Mouse (Mus musculus) midbrain, postnatal 0 days (tissue): ENCODE data around the gene Drd4. TPM values are rescaled to one million over a fixed set of nuclear protein-coding genes. Genes with fewer than 3 reads are reported as not detected.
A peak's percentile ranks its signal among the peaks of the same experiment; 100 is the strongest.

ENCODE experiments used
- ATAC-seq: fragments of 200-750 bp; cut with Nextera tagmentation; 2 replicates; pipeline ENCODE4 v1.8.0; 2017; ENCODE audit warnings: moderate number of reproducible peaks, mild to moderate bottlenecking, moderate TSS enrichment, moderate library complexity; ENCODE audit not compliant: low FRiP score
- DNase-seq: peaks from one replicate; pipeline ENCODE4 v3.0.0-alpha.2; 2015; ENCODE audit warnings: low spot score
- H3K27ac ChIP-seq: fragments of 300-500 bp; sonication (generic); 2 replicates; pipeline ENCODE4 v1.5.1; 2014; ENCODE audit warnings: low read depth, mild to moderate bottlenecking, low read length, mixed read lengths
- H3K27me3 ChIP-seq: fragments of 300-500 bp; sonication (generic); 2 replicates; pipeline ENCODE4 v1.6.1; 2014; ENCODE audit warnings: low read length, control low read depth, mixed read lengths; ENCODE audit not compliant: insufficient read depth
- H3K36me3 ChIP-seq: fragments of 300-500 bp; sonication (generic); 2 replicates; pipeline ENCODE4 v1.6.1; 2014; ENCODE audit warnings: low read length, control low read depth, mixed read lengths; ENCODE audit not compliant: insufficient read depth
- H3K4me1 ChIP-seq: fragments of 300-500 bp; sonication (generic); 2 replicates; pipeline ENCODE4 v1.6.1; 2014; ENCODE audit warnings: mild to moderate bottlenecking, control low read depth, antibody characterized with exemption, low read length, mixed read lengths; ENCODE audit not compliant: insufficient read depth
- H3K4me2 ChIP-seq: fragments of 300-500 bp; sonication (generic); 2 replicates; pipeline ENCODE4 v1.6.1; 2014; ENCODE audit warnings: low read depth, mild to moderate bottlenecking, low read length, mixed read lengths; ENCODE audit not compliant: poor library complexity, severe bottlenecking
- H3K4me3 ChIP-seq: fragments of 300-500 bp; sonication (generic); 2 replicates; pipeline ENCODE4 v1.5.1; 2014; ENCODE audit warnings: low read depth, mild to moderate bottlenecking, low read length, moderate library complexity
- H3K9ac ChIP-seq: fragments of 300-500 bp; sonication (generic); replicated peaks from 2 replicates; pipeline ENCODE4 v1.6.1; 2014; ENCODE audit warnings: mild to moderate bottlenecking, low read length, moderate library complexity, mixed read lengths; ENCODE audit not compliant: poor library complexity, severe bottlenecking
- H3K9me3 ChIP-seq: fragments of 300-500 bp; sonication (generic); 2 replicates; pipeline ENCODE4 v1.6.1; 2016; ENCODE audit warnings: low read length, control low read depth
- CTCF ChIP-seq: IDR thresholded peaks from 2 replicates; pipeline ENCODE4 v1.5.1; 2016; ENCODE audit warnings: antibody characterized with exemption, mild to moderate bottlenecking
- WGBS: fragments of 180-500 bp; shearing (Covaris S2); extraction: QIAGEN DNeasy Blood & Tissue Kit; methylation state at CpG from one replicate; pipeline ENCODE4 v1.1.7; 2014; 5-methylcytosine and 5-hydroxymethylcytosine counted together
- polyA plus RNA-seq: library from polyadenylated mRNA; unstranded; fragments of >200 nt; fragmentation: Nextera tagmentation; extraction: Ambion mirVana; gene quantifications from 2 replicates; pipeline ENCODE4 v1.2.1, GENCODE M21; 2015
- total RNA-seq: library from RNA; depleted of rRNA; stranded (reverse); fragments of >200 nt; gene quantifications from 2 replicates; pipeline ENCODE4 v1.2.3, GENCODE M21; 2014

Gene Drd4
- total and polyA plus RNA-seq, 2 experiments from 2014 or later, result 0.55 to 0.73 TPM

GRCm38 (mm10) chr7:141264761-141265410 is 26.9 kb upstream of the Drd4 start:
- Histone ChIP-seq H3K9ac (no peak overlapping the region), H3K4me3 (no peak overlapping the region), H3K4me1 (no peaks in the 10 kb centered on the region), H3K4me2 (no peak overlapping the region), H3K27ac (no peak overlapping the region), H3K36me3 (peaks cover 43% of the 10 kb centered on the region), H3K9me3 (no peaks in the 10 kb centered on the region), H3K27me3 (no peaks in the 10 kb centered on the region)
- WGBS, result 33% methylated on average over 12 of the region's 12 CpGs
- peak; percentile 19 for DNase-seq
- no peak for ATAC-seq
- TF ChIP-seq CTCF, result peak; percentile 60

GRCm38 (mm10) chr7:141265411-141265738 is 26.4 kb upstream of the Drd4 start:
- DNase-seq (no peak), ATAC-seq (no peak)
- Histone ChIP-seq H3K27me3 (no peaks in the 10 kb centered on the region), H3K9me3 (no peaks in the 10 kb centered on the region), H3K4me2 (peak overlapping the region; percentile 37; the same call in 1 of the 2 replicates), H3K36me3 (peaks cover 38% of the 10 kb centered on the region), H3K4me1 (no peaks in the 10 kb centered on the region), H3K4me3 (no peak overlapping the region), H3K9ac (no peak overlapping the region), H3K27ac (no peak overlapping the region)
- TF ChIP-seq CTCF, result no peak
- WGBS, result 39% methylated on average over 11 of the region's 11 CpGs

DNA sequence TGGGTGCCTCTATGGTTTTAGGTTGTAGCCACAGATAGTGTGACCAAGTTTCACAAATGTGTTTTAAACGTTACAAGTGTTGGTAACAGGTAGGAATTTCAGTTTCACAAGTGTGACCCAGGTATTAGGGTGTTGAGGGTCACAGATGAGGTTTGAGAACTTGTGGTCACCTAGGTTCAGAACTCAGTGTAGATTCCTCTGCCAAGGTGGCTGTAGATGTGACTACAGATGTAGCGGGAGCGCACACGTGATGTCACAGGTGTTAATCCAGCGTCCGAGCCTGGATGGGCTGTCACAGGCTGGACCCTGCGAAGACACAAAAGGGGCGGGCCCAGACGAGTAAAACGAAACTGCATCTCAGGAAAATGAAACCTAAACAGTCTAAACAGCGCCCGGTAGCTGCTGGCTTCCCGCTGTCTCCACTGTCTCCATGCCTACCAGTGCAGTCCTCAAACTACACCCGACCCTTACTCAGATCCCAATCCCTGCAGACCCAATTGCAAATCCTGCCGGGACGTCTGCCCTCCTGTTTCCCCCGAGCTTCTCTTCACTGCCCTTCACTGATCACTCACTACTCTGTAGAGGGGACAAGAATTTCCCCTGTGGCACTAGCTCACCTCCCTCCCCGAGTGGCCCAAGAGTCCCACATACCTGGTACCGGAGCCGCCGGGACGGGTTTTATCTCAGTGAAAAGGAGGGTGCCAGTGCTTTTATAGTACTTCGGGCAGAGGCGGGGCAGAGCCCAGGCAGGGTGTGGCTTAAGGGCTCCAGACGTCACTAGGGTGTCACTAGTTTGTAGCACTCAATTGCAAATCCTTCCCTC is 25.9 kb upstream of the Drd4 start, which contains the start of gene Irf7:
TSS of gene Irf7 (minus strand) at position 743 of the 823 bp plus-strand sequence.
- peak; percentile 11 for DNase-seq
- Histone ChIP-seq H3K4me1 (no peaks in the 10 kb centered on the region), H3K27me3 (no peaks in the 10 kb centered on the region), H3K9ac (0 out of 2 replicates have a peak within 1 kb of the TSS, but pooled peaks have one; percentile 0), H3K36me3 (peaks cover 32% of the 10 kb centered on the region), H3K27ac (no peak within 1 kb of the TSS), H3K4me2 (peak within 1 kb of the TSS; percentile 37), H3K4me3 (peak within 1 kb of the TSS; percentile 21; the same call in 1 of the 2 replicates), H3K9me3 (no peaks in the 10 kb centered on the region)
- no peak for TF ChIP-seq CTCF
- ATAC-seq, result no peak
- 12% methylated on average over 25 of the region's 25 CpGs for whole genome bisulfite sequencing

DNA sequence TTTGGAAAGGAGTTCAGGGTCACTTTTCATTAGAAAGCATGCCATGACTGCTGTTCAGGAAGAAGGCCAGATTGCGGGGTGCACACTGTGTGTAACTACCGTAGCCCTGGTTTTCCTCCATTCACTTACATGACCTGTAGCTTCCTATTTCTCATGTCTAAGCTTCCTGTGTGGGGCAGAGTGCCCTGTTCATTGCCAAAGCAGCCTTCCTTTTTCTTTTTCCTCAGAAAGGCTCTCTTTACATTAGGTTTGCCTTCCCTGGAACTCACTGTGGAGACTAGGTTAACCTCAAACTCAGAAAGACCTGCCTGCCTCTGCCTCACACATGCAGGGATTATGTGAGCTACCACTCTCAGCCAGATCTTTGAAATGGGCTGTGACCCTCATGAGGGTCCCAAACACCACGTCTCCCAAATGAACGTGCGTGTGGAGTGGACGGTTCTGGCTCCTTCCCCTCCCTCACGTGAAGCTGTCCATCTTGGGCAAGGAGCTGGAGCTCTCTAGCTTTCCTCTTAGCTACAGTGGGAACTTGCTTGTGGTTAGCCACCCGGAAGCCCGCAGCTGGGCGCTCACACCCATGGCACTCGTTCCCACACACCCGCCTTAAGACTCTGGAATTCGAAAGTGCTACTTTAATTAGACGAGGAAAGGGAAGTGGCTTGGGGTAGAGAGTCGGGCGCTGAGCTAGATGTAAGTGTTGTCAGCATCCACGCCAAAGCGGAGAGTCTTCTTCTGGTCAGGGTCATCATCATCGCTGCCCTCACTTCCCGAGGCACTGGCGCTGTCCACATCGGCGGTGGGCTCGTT is 23.1 kb upstream of the Drd4 start:
- H3K9ac ChIP-seq, result no peak overlapping the region
- no peak overlapping the region for H3K4me2 ChIP-seq
- no peak overlapping the region for H3K4me3 ChIP-seq
- no peaks in the 10 kb centered on the region for H3K27me3 ChIP-seq
- no peaks in the 10 kb centered on the region for H3K4me1 ChIP-seq
- DNase-seq (no peak), ATAC-seq (no peak)
- no peaks in the 10 kb centered on the region for H3K9me3 ChIP-seq
- TF ChIP-seq CTCF, result no peak
- H3K36me3 ChIP-seq, result peaks cover 5% of the 10 kb centered on the region
- 80% methylated on average over 24 of the region's 24 CpGs for WGBS
- H3K27ac ChIP-seq, result no peak overlapping the region

GRCm38 (mm10) chr7:141269273-141269545 is 22.6 kb upstream of the Drd4 start:
- Histone ChIP-seq H3K27ac (no peak overlapping the region), H3K4me2 (no peak overlapping the region), H3K36me3 (no peaks in the 10 kb centered on the region; the same call in 1 of the 2 replicates), H3K4me3 (no peak overlapping the region), H3K4me1 (no peaks in the 10 kb centered on the region), H3K9ac (no peak overlapping the region), H3K27me3 (no peaks in the 10 kb centered on the region), H3K9me3 (no peaks in the 10 kb centered on the region)
- ATAC-seq (no peak), DNase-seq (no peak)
- TF ChIP-seq CTCF, result no peak
- 83% methylated on average over 14 of the region's 14 CpGs for WGBS
